Mouse (Mus musculus): ENCODE measurements around the gene Atg7. TPM values are rescaled to one million over a fixed set of nuclear protein-coding genes. Genes with fewer than 3 reads are reported as not detected.
"Not testable (repeated sequence)": the region's sequence is repeated elsewhere in the genome, so short reads cannot be mapped to it uniquely, and the experiment has no call there.

Atg7 gene
- total RNA-seq (2017): 33.2 and 37.5 TPM in 2 replicates

DNA sequence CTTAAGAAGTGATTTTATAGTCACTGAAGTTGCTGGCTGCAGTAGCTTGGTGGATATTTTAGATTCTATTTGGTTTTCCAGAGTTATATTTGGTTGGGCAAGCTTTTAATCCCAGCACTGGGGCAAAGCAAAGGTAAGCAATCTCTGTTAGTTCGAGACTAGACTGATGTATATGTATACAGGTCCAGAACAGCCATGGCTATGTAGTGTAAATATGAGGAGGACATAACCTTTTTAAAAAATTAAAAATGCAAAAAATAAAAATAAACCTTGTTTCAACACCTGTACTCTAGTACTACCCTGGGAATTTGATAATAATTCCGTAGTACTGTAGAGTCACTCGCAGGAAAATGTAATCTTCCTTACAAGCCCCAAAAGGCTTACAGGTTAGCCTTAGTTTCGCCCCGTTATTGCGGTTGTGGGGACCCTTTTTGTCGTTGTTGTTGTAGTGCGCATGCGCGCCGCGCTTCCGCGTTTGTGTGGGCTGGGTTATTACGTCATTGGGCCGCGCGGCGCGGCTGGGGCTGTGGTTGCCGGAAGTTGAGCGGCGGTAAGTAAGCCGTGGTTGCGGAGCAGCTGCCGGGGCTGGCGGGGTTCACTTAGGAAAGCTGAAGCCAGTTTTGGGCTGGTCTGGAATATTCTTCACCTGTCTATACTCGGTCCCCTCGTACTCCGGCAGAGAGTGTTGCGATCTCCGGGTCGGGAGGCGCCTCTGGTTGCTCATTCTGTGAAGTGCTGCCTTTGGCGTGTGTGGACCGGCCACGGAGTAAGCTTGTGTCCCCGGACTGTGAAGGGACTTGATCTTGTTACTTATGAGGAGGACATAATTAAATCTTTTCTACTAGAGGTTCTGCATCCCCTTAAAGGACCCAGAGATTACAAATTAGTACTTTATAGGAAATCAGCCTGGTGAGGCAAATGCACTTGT lies at the start of gene Atg7:
Gene Atg7, plus strand, starts transcription at position 497 of the 928 bp plus-strand sequence.
- ATAC-seq (replicated peaks in 1 of 2; ENCODE audit: insufficient read depth in 1 of 2, low FRiP score in 2 of 2, low TSS enrichment in 1 of 2, low read depth in 1 of 2, poor library complexity in 2 of 2, severe bottlenecking in 2 of 2): peak; percentile 96 to 98

DNA sequence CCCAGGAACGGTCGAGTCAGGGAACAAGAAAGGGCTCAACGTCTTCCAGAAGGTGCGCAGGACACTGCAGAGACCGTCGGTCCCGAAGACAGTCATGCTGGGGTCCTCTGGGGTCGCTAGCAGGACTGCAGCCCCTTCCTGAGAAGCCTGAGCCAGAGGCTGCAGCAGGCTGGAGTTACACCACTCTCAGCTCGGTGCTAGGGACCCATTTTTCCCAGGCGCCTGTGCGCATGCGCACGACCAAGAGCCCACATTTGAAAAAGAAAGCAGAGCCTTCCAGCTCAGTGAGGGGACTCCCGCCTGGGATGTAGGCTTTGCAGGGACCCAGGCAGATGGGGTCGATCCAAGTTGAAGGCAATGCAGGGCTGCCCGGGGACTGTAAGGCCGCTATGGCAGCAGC lies 28.8 kb upstream of the Atg7 start:
- ATAC-seq (replicated peaks in 1 of 2; ENCODE audit: insufficient read depth in 1 of 2, low FRiP score in 2 of 2, low TSS enrichment in 1 of 2, low read depth in 1 of 2, poor library complexity in 2 of 2, severe bottlenecking in 2 of 2): not testable (repeated sequence)

DNA sequence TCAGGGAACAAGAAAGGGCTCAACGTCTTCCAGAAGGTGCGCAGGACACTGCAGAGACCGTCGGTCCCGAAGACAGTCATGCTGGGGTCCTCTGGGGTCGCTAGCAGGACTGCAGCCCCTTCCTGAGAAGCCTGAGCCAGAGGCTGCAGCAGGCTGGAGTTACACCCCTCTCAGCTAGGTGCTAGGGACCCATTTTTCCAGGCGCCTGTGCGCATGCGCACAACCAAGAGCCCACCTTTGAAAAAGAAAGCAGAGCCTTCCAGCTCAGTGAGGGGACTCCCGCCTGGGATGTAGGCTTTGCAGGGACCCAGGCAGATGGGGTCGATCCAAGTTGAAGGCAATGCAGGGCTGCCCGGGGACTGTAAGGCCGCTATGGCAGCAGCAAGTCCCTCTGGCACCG lies 9.0 kb upstream of the Atg7 start:
- ATAC-seq (replicated peaks in 1 of 2; ENCODE audit: insufficient read depth in 1 of 2, low FRiP score in 2 of 2, low TSS enrichment in 1 of 2, low read depth in 1 of 2, poor library complexity in 2 of 2, severe bottlenecking in 2 of 2): not testable (repeated sequence)

DNA sequence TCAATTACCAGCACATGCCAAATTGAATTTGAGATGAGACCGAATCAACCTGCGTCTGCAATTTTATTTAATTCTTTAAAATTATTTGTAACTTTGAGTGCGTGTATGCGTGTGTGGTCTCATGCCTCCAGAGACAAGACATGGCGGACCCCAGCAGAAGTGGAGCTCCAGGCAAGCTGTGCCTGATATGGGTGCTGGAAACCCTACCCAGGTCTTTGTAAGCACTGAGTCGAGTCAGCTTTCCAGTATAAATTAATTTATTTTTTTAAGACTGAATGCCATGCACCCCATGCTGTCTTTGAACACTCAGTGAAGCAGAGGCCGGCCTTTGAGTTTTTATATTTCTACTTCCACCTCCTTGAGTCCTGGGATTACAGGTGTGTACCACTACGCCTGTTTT lies 819 bp downstream of the Atg7 start:
- ATAC-seq (replicated peaks in 1 of 2; ENCODE audit: insufficient read depth in 1 of 2, low FRiP score in 2 of 2, low TSS enrichment in 1 of 2, low read depth in 1 of 2, poor library complexity in 2 of 2, severe bottlenecking in 2 of 2): no peak

DNA sequence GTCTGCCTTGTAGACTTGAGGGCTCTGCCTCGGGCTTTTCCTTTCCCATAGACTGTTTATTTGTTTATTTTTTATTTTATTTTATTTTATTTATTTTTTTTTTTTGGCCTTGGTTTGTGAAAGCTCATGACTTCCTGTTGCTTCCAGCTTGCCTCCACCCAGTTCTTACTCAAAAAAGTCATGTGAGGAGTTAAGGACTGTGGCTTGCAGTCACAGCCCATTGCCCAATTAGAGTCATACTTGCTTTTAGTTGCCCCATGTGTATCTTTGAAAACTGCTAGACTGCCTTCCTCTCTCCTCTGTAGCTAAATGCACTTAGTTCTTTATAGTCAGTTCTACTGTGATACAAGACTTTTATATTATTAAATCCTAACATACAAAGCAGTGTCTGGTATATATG lies 1.6 kb downstream of the Atg7 start:
- peak in 1 of 2 experiments; percentile 30; a peak in 1 of 4 replicates for ATAC-seq (replicated peaks in 1 of 2; ENCODE audit: insufficient read depth in 1 of 2, low FRiP score in 2 of 2, low TSS enrichment in 1 of 2, low read depth in 1 of 2, poor library complexity in 2 of 2, severe bottlenecking in 2 of 2)

DNA sequence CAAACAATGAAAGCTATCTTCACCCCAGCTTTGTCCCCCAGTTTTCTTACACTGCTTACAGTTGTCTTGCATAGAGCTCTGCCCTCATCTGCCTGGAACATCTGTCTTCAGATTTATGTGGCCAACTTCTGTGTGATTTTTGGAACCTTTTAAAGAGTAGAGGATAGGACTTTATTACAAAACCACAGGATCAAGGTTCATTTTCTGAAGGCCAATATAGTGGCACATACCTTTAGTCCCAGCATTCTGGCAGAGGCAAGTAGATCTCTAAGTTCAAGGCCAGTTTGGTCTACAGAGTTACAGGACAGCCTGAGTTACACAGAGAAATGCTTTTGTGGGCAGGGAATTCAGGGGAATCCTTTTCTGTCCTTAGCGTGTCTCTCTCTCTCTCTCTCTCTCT lies 3.3 kb downstream of the Atg7 start:
- no peak for ATAC-seq (replicated peaks in 1 of 2; ENCODE audit: insufficient read depth in 1 of 2, low FRiP score in 2 of 2, low TSS enrichment in 1 of 2, low read depth in 1 of 2, poor library complexity in 2 of 2, severe bottlenecking in 2 of 2)

DNA sequence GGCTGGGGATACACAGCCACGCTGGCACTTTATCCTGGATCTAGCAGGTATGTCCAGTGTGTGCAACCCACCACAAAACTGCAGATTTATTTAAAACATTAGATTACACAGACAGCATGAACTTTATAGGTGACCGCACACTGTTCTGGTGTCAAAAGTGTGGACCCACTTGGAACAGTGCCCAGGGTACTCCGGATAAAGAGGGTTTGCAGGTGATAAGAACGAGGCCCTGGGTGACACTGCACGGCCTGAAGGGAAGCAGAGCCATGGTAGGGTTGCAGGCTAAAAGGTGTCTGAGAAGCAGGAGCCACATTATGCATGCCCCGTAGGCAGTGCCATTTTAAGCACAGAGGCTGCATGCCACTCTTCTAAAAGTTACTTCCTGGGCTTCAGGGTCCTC lies 4.1 kb downstream of the Atg7 start:
- ATAC-seq (replicated peaks in 1 of 2; ENCODE audit: insufficient read depth in 1 of 2, low FRiP score in 2 of 2, low TSS enrichment in 1 of 2, low read depth in 1 of 2, poor library complexity in 2 of 2, severe bottlenecking in 2 of 2): no peak

DNA sequence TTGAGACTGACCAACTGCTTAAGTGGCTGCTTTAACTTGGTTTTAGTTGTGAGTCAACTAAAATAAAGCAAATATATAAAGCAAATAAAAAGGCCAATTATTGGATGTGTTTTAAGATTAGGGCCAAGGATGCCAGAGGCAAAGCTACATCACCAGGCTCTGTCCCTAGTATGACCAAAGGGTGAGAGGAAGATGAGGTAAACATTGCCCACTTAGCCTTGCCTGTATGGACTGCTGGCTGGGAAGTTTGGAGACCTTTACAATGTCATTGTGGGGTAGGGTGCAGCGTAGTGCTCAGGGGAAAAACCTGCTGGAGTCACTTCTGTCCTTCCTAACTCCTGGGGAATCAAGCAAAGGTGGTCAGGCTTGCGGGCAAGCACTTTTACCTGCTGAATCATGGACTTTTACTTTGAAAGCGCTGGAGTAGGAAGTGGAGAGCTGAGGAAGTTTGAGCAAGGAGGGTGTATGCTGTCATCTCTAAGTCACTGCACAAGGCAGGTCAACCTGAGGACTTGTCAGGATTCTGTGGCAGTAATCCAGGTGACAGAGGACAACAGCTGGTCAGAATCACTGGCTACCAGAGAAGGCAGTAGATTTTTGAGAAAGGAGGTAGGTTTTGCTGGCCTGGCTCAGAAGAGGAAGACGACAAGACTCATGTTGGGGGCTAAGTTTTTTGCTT lies 5.6 kb downstream of the Atg7 start:
- peak; percentile 77 to 84 for ATAC-seq (replicated peaks in 1 of 2; ENCODE audit: insufficient read depth in 1 of 2, low FRiP score in 2 of 2, low TSS enrichment in 1 of 2, low read depth in 1 of 2, poor library complexity in 2 of 2, severe bottlenecking in 2 of 2)

DNA sequence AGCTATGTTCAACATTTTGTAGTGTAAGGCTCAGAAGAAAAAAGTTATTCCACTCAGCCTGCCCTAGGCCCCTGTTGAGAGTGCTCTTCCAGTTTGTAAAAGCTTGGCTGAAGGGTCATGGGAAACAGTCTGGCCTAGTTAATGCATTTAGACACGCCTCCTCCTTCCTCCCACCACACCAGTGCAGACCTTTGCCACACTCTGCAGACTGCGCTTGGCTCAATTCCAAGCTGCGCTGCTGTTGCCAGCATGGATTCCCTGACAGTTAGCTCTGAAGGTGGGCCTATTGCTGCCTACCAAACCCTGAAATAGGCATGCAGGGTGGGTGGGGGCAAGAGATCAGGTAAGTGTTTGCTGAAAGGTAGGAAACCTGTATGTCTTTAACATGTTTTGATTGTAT lies 9.3 kb downstream of the Atg7 start:
- ATAC-seq (replicated peaks in 1 of 2; ENCODE audit: insufficient read depth in 1 of 2, low FRiP score in 2 of 2, low TSS enrichment in 1 of 2, low read depth in 1 of 2, poor library complexity in 2 of 2, severe bottlenecking in 2 of 2): no peak

DNA sequence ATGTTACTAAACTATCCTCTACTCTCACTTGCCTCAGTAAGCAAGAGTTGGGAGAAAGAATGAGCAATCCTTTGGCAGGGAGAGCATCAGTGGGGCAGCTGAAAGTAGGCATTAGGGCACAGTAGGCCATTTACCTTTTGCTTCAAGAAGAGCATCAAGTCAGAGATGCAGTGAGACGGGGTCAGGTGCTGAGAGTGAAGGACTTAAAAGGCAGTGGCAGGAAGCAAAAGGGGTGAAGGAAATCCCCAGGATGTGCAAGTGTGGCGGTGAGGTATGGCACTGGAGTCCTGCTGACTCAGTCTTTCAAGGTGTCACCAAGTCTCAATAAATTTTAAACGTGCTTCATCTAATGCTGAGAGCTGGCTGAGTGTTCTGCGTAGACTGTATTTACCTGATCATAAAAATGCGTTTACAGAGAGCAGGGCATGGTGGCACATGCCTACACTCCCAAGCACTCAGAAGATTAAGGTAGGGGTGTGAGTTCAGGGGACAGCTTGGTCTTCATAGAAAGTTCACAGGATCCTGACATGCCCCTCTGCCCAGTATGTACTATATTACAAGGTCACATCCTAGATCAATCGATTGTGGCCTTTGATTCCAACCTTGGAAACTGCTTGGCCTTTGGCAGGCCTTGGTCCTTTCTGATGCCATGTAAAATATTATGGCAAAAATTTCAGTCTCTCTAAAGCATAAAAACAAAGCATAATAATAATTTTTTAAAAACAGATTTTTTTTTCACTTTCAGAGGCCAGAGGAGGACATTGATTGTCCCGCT lies 14.1 kb downstream of the Atg7 start:
- ATAC-seq (replicated peaks in 1 of 2; ENCODE audit: insufficient read depth in 1 of 2, low FRiP score in 2 of 2, low TSS enrichment in 1 of 2, low read depth in 1 of 2, poor library complexity in 2 of 2, severe bottlenecking in 2 of 2): no peak

DNA sequence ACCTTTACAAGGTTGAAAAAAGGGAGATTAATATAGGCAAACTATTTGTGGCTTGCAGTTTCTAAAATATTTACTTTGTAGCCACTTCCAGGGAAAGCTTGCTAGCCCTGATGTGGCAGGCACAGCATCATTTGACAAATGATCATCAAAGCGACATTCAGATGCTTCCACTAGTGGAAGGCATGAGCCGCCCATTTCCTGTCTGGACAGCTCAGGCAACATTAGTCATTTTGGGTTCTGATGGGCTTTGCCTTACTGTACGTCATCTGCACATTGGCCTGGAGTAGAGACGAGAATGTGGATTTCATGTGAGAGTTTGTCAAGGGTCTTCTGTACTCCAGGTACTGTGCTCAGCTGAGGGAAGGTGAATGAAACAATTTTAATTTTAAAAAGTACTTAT lies 14.9 kb downstream of the Atg7 start:
- ATAC-seq (replicated peaks in 1 of 2; ENCODE audit: insufficient read depth in 1 of 2, low FRiP score in 2 of 2, low TSS enrichment in 1 of 2, low read depth in 1 of 2, poor library complexity in 2 of 2, severe bottlenecking in 2 of 2): no peak

DNA sequence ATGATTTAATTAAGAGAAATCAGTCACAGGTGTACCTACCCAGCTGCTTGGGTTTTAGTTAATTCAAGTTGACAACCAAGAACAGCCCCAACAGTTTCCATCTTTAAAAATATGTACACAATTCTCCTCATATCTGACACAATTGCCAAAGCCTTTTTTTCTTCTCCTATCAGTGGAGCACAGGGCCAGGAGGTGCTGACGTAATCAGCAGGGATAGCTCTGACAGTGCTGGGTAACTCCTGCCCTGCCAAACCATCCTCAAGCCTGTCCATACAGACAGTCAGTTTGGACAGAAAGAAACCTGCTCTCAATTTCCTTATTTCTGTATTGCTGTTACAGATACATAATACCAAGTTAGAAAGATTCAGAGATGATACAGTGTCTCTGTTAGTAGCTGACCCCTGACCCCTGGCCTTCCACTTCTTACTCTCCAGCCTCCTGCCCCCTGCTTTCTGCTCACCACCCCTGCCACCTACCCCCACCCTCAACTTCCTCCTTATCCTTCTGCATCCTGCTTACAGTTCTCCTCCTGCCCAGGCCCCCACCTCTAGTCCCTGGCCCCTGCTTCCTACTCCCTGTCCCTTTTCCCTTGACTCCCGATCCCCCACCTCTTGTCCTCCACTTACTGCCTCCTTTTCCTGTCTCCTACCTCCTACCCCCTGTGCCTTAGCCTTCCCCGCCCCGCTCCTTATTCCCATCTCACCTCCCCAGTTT lies 16.5 kb downstream of the Atg7 start:
- peak; percentile 24 to 44; a peak in 2 of 4 replicates for ATAC-seq (replicated peaks in 1 of 2; ENCODE audit: insufficient read depth in 1 of 2, low FRiP score in 2 of 2, low TSS enrichment in 1 of 2, low read depth in 1 of 2, poor library complexity in 2 of 2, severe bottlenecking in 2 of 2)

DNA sequence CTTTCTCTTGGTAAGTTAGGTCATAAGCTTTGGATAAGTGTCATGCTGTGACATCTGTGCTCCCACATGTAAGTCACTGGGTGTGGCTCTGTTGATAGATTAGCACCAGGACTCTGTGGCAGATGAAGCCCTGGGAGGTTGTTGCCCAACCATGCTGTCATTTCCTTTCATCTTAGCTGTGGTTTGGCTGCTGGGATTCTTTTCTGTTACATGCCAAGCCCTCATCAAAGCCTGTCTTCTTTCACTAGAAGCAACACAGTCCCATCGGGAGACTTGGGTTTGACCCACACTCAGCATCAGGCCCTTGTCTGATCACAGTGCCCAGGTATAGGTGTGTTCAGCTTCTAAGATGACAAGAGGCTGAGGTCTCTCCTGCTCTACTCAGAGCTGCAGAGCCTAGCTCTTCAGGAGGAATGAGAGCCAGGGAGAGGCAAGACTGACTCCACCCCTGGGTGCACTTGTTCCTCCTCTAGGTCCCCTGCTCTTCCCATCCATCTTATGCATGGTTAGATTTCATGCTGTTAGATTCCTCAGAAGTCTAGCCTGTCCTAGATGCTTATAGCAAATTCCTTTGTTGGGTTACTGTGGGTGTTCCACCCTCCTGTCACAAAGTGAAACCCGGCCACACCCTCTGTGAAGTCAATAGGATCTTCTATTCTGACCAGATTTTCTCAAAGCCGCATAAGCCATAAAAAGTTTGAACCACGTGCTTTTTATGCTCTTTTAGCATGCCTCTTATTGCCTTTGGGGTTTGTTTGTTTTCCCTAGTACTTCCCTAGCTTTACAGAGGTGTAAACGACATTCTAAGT lies 17.3 kb downstream of the Atg7 start:
- peak; percentile 79 to 80 for ATAC-seq (replicated peaks in 1 of 2; ENCODE audit: insufficient read depth in 1 of 2, low FRiP score in 2 of 2, low TSS enrichment in 1 of 2, low read depth in 1 of 2, poor library complexity in 2 of 2, severe bottlenecking in 2 of 2)

DNA sequence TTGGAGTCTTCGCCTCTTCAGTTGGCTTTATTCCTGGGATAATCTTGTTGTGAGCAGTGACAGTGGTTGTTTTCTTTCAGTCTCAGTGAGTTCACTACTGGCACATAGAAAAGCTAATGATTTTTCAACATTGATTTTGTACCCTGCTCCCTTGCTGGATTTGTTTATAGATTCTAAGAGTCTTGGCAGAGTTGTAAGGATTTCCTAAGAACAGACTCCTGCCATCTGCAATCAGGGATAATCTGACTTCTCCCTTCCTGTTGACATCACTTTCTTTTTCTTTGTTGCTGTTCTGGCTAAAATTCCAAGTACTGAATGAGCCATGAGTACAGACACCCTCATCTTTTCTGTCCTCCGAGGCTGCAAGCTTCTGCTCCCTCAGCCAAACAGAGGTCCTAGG lies 20.8 kb downstream of the Atg7 start:
- ATAC-seq (replicated peaks in 1 of 2; ENCODE audit: insufficient read depth in 1 of 2, low FRiP score in 2 of 2, low TSS enrichment in 1 of 2, low read depth in 1 of 2, poor library complexity in 2 of 2, severe bottlenecking in 2 of 2): no peak

DNA sequence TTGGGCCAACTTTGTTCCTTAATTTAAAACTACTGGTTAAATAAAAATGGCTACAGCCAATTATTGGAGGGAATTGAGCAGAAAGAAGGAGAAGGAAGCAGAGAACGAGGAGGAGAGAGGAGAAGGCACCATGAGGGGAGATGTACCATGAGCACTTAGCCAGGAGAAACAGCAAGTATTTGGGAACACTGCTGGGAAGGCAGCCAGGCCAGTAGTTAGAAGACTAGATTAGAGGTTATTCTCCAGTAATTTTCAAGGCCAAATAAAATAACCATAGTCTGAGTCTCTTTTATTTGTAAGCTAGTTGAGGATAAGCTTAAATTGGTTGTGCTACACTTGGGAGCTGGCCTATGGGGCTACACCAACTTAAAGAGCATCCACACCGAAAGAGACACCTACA lies 21.8 kb downstream of the Atg7 start:
- no peak for ATAC-seq (replicated peaks in 1 of 2; ENCODE audit: insufficient read depth in 1 of 2, low FRiP score in 2 of 2, low TSS enrichment in 1 of 2, low read depth in 1 of 2, poor library complexity in 2 of 2, severe bottlenecking in 2 of 2)

DNA sequence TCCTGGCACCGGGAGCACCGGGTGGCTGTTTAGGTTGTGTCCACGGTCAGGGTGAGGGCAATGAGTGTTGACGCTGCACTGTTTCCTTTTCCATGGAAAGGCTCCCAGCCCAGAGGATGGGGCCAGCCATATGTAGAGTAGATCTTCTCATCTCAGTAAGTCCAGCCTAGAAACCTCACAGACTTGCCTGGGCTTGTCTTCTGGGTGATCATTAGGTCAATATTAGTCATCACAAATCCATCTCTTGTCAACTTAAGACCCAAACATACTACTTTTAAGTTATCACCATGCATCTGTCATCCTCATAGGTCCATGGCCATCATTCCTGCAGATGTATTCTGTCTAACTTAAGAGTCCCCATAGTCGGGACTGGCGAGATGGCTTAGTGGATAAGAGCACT lies 24.6 kb downstream of the Atg7 start:
- ATAC-seq (replicated peaks in 1 of 2; ENCODE audit: insufficient read depth in 1 of 2, low FRiP score in 2 of 2, low TSS enrichment in 1 of 2, low read depth in 1 of 2, poor library complexity in 2 of 2, severe bottlenecking in 2 of 2): no peak

DNA sequence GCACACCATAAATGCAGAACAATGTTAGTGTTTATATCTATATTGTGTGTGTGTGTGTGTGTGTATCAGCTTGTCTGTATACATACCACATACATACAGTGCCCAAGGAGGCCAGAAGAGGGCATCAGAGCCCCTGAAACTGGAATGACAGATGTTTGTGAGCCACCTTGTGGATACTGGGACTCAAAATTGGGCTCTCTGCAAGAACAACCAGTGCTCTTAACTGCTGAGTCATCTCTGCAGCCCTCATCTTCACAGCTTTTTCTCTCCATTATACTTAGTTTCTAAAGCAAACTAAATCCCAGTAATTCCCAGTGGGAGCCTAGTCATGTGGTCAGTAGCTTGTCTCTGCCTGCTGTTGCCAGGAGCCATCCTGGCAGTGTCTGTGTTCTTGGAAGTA lies 31.9 kb downstream of the Atg7 start:
- no peak for ATAC-seq (replicated peaks in 1 of 2; ENCODE audit: insufficient read depth in 1 of 2, low FRiP score in 2 of 2, low TSS enrichment in 1 of 2, low read depth in 1 of 2, poor library complexity in 2 of 2, severe bottlenecking in 2 of 2)
